Mouse (Mus musculus) ES-Bruce4 (cell line): Measurements from ENCODE around the gene Emsy. TPM values are rescaled to one million over a fixed set of nuclear protein-coding genes. Genes with fewer than 3 reads are reported as not detected.
A peak's percentile ranks its signal among the peaks of the same experiment; 100 is the strongest.

Experiments used
- H3K27ac ChIP-seq: 2 replicates; pipeline ENCODE4 v1.5.1; 2012; ENCODE audit warnings: low read length, inconsistent platforms; ENCODE audit not compliant: insufficient read depth
- H3K27me3 ChIP-seq: 2 replicates; pipeline ENCODE4 v1.6.1; 2012; ENCODE audit warnings: mild to moderate bottlenecking, low read length, inconsistent platforms; ENCODE audit not compliant: control insufficient read depth, poor library complexity, insufficient read depth, severe bottlenecking
- H3K36me3 ChIP-seq: 2 replicates; pipeline ENCODE4 v1.6.1; 2012; ENCODE audit warnings: inconsistent platforms, mild to moderate bottlenecking, low read length, moderate library complexity; ENCODE audit not compliant: control insufficient read depth, poor library complexity, insufficient read depth, severe bottlenecking
- H3K4me1 ChIP-seq: one replicate; pipeline ENCODE4 v1.8.1; 2011; ENCODE audit warnings: low read length; ENCODE audit not compliant: control insufficient read depth, insufficient read depth
- H3K4me3 ChIP-seq: 2 replicates; pipeline ENCODE4 v1.5.1; 2011; ENCODE audit warnings: low read depth, mild to moderate bottlenecking, low read length
- H3K9ac ChIP-seq: 2 replicates; pipeline ENCODE4 v1.6.1; 2012; ENCODE audit warnings: low read depth, mild to moderate bottlenecking, inconsistent platforms; ENCODE audit not compliant: poor library complexity, severe bottlenecking
- H3K9me3 ChIP-seq: replicated peaks from 2 replicates; pipeline ENCODE4 v1.6.1; 2012; ENCODE audit warnings: mild to moderate bottlenecking, low read length, inconsistent platforms; ENCODE audit not compliant: control insufficient read depth, poor library complexity, insufficient read depth, severe bottlenecking
- CTCF ChIP-seq: IDR thresholded peaks from one replicate; pipeline ENCODE4 v1.8.1; 2011; ENCODE audit warnings: low read depth, low read length
- EP300 ChIP-seq: IDR thresholded peaks from 2 replicates; pipeline ENCODE4 v1.6.1; 2011; ENCODE audit warnings: low read depth, low read length; ENCODE audit not compliant: insufficient read depth
- POLR2A ChIP-seq: IDR thresholded peaks from one replicate; pipeline ENCODE4 v1.8.1; 2011; ENCODE audit warnings: low read length; ENCODE audit not compliant: insufficient read depth
- polyA plus RNA-seq: library from polyadenylated mRNA; stranded (reverse); fragments of >200 nt; gene quantifications from 2 replicates; pipeline ENCODE4 v1.2.4, GENCODE M21; 2011; ENCODE audit warnings: low read depth; ENCODE audit not compliant: missing spikeins, insufficient read depth, insufficient read length

Gene Emsy
- 61.2 and 66.5 TPM in 2 replicates for polyA plus RNA-seq

DNA sequence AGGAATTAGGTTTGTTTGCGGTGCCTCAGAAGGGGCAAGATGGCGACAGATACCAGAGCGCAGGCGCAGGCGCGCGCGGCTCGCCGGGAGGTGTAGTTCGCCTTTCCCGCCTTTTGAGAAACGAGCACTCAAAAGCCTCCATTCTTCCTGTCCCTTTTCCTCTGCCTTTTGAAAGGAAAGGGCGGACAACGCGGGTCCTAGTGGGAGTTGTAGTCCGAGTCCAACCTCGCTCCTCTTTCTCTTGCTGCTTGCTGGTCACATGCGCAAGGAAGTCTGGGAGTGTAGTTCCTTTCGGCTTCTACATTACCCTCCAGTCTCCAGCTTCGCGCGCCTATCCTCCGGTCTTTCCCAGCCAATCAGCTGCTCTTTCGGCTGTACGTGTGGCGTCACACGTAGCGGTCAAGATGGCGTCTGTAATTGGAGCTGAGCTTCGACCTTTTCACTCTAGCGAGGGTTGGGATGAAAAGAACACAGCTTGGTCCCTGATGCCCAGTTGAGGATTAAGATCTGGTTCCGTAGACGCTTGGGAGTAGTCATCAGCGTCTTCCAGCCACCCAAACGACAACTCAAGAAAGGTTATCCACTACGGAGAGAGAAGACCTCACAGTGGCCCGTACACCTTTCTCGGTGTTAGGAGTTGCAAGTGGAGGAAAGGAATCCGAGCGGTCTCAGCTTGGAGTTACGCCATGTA is at the start of gene Emsy:
Gene Emsy (minus strand): TSS at position 253 of the 691 bp plus-strand sequence.
- H3K4me3 ChIP-seq = peak within 1 kb of the TSS; percentile 99
- H3K36me3 ChIP-seq = peaks cover 19% of the 10 kb centered on the region

GRCm38 (mm10) chr7:98704276-98704675 is 47.7 kb upstream of the Emsy start:
- no peak overlapping the region for H3K27ac ChIP-seq
- H3K9ac ChIP-seq = peak overlapping the region; percentile 89
- H3K27me3 ChIP-seq = no peaks in the 10 kb centered on the region
- no peak overlapping the region for H3K4me3 ChIP-seq
- peaks cover 2% of the 10 kb centered on the region for H3K4me1 ChIP-seq
- no peak for TF ChIP-seq POLR2A
- TF ChIP-seq EP300 = no peak
- no peak for TF ChIP-seq CTCF
- no peaks in the 10 kb centered on the region for H3K36me3 ChIP-seq
- no peaks in the 10 kb centered on the region for H3K9me3 ChIP-seq

More for the DNA sequence above, at the start of gene Emsy:
- H3K9ac ChIP-seq = peak within 1 kb of the TSS; percentile 89
- TF ChIP-seq POLR2A (peak; percentile 86), EP300 (no peak), CTCF (no peak)
- H3K9me3 ChIP-seq = no peaks in the 10 kb centered on the region
- no peaks in the 10 kb centered on the region for H3K4me1 ChIP-seq
- no peaks in the 10 kb centered on the region for H3K27me3 ChIP-seq
- H3K27ac ChIP-seq = peak within 1 kb of the TSS; percentile 94

DNA sequence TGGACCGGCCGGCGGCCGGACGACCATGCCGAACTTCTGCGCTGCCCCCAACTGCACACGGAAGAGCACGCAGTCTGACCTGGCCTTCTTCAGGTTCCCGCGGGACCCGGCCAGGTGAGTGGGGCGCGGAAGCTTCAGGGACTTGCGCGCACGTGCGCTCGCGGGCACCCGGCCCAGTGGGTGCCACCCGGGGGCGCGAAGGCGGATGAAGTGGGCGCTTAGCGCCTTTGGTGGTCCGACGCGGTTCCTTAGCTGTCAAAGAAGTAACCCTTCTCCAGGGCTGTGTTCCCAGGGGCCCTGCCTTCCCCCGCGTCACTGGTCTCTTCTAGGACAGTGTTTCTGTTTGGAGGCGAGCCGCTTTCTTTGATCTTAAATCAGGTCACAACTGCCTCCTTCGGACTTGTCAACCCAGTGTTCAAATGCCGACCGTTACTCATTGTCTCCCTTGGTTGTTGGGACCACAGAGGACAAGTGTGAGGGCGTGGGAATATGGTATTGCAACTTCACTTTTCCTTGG is 46.8 kb upstream of the Emsy start:
- Histone ChIP-seq H3K27me3 (no peaks in the 10 kb centered on the region), H3K27ac (no peak overlapping the region), H3K9ac (peak overlapping the region; percentile 89), H3K4me1 (peaks cover 2% of the 10 kb centered on the region), H3K36me3 (no peaks in the 10 kb centered on the region), H3K4me3 (peak overlapping the region; percentile 99), H3K9me3 (no peaks in the 10 kb centered on the region)
- TF ChIP-seq POLR2A (no peak), EP300 (no peak), CTCF (no peak)

GRCm38 (mm10) chr7:98702283-98703240 is 46.0 kb upstream of the Emsy start, which contains the start of gene Thap12:
TSS of gene Thap12 (plus strand) at chr7:98703103.
- peaks cover 2% of the 10 kb centered on the region for H3K4me1 ChIP-seq
- H3K9me3 ChIP-seq = no peaks in the 10 kb centered on the region
- H3K9ac ChIP-seq = peak within 1 kb of the TSS; percentile 89
- peak within 1 kb of the TSS; percentile 99 for H3K4me3 ChIP-seq
- H3K27me3 ChIP-seq = no peaks in the 10 kb centered on the region
- no peak for TF ChIP-seq CTCF
- TF ChIP-seq EP300 = 0 out of 2 replicates have a peak, but pooled peaks have one; percentile 7
- peak; percentile 86 for TF ChIP-seq POLR2A
- H3K27ac ChIP-seq = peak within 1 kb of the TSS; percentile 65
- H3K36me3 ChIP-seq = no peaks in the 10 kb centered on the region

DNA sequence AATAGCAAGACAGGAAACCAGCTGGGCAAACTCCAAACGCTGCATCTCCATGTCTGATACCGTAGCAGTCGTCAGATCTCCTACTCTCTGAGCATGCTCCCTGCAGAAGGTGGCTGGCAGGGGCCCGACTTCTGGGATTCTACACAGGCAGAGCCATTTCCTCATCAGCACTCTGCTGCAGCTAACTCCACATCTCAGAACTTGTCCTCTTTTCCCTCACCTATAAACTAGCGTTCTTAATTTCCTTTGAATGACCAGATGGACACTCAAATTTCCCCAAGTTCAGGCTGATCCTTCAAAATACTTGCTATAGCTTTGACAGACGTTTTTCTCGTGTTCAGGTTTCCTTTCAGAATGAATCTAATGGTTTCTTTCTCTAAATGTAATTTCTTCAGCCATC is 45.2 kb upstream of the Emsy start:
- peak overlapping the region; percentile 78 for H3K9ac ChIP-seq
- H3K27me3 ChIP-seq = no peaks in the 10 kb centered on the region
- H3K27ac ChIP-seq = peak overlapping the region; percentile 65
- 0 out of 2 replicates have a peak overlapping the region, but pooled peaks have one; percentile 3 for H3K4me3 ChIP-seq
- TF ChIP-seq EP300 (no peak), POLR2A (no peak), CTCF (no peak)
- no peaks in the 10 kb centered on the region for H3K36me3 ChIP-seq
- peaks cover 2% of the 10 kb centered on the region for H3K4me1 ChIP-seq
- H3K9me3 ChIP-seq = no peaks in the 10 kb centered on the region
